Mouse (Mus musculus): Measurements from ENCODE around the gene Fchsd2. TPM values are rescaled to one million over a fixed set of nuclear protein-coding genes. Genes with fewer than 3 reads are reported as not detected.

Gene Fchsd2
- total and polyA plus RNA-seq, 2 experiments: 8.9 to 43.0 TPM

GRCm38 (mm10) chr7:101321218-101321827, 228.7 kb downstream of the Fchsd2 start:
- Histone ChIP-seq H3K27me3 (ENCODE audit: control insufficient read depth, insufficient read depth, low read length) (no peaks in the 10 kb centered on the region), H3K4me1 (ENCODE audit: control insufficient read depth, insufficient read depth, low read length) (peaks cover 17% of the 10 kb centered on the region), H3K4me3 (ENCODE audit: insufficient read depth, low read depth, low read length) (peak overlapping the region; percentile 73), H3K9ac (ENCODE audit: low read depth, low read length) (peak overlapping the region; percentile 96), H3K27ac (replicated peaks; ENCODE audit: insufficient read depth, low read depth, low read length) (peak overlapping the region; percentile 98), H3K36me3 (ENCODE audit: control insufficient read depth, insufficient read depth, low read length) (peaks cover 14% of the 10 kb centered on the region), H3K79me2 (ENCODE audit: control insufficient read depth, insufficient read depth, low read length) (peaks cover 13% of the 10 kb centered on the region; the same call in 1 of the 2 replicates)
- no peak for DNase-seq (ENCODE audit: extremely low read depth, low read depth, low spot score)
- WGBS: 2% methylated on average over 57 of the region's 61 CpGs
- TF ChIP-seq POLR2A (IDR thresholded peaks at IDR 0.05; ENCODE audit: extremely low read depth, insufficient read depth, low read length) (no peak; the same call in 1 of the 2 replicates), CTCF (IDR thresholded peaks at IDR 0.05; ENCODE audit: low read depth, low read length) (no peak)

- DNase-seq (ENCODE audit: extremely low read depth, low read depth, low spot score): peak; percentile 98
- Histone ChIP-seq H3K9ac (ENCODE audit: low read depth, low read length) (peak overlapping the region; percentile 96), H3K79me2 (ENCODE audit: control insufficient read depth, insufficient read depth, low read length) (peaks cover 23% of the 10 kb centered on the region; the same call in 1 of the 2 replicates), H3K4me1 (ENCODE audit: control insufficient read depth, insufficient read depth, low read length) (peaks cover 31% of the 10 kb centered on the region), H3K36me3 (ENCODE audit: control insufficient read depth, insufficient read depth, low read length) (peaks cover 20% of the 10 kb centered on the region), H3K27ac (replicated peaks; ENCODE audit: insufficient read depth, low read depth, low read length) (peak overlapping the region; percentile 100), H3K4me3 (ENCODE audit: insufficient read depth, low read depth, low read length) (peak overlapping the region; percentile 73), H3K27me3 (ENCODE audit: control insufficient read depth, insufficient read depth, low read length) (no peaks in the 10 kb centered on the region)
- TF ChIP-seq CTCF (IDR thresholded peaks at IDR 0.05; ENCODE audit: low read depth, low read length) (peak; percentile 49), POLR2A (IDR thresholded peaks at IDR 0.05; ENCODE audit: extremely low read depth, insufficient read depth, low read length) (peak; percentile 66; the same call in 1 of the 2 replicates)
- 22% methylated on average over 4 of the region's 4 CpGs for WGBS
These were observed 230.5 kb downstream of the Fchsd2 start for GRCm38 (mm10) chr7:101323141-101323594.

DNA sequence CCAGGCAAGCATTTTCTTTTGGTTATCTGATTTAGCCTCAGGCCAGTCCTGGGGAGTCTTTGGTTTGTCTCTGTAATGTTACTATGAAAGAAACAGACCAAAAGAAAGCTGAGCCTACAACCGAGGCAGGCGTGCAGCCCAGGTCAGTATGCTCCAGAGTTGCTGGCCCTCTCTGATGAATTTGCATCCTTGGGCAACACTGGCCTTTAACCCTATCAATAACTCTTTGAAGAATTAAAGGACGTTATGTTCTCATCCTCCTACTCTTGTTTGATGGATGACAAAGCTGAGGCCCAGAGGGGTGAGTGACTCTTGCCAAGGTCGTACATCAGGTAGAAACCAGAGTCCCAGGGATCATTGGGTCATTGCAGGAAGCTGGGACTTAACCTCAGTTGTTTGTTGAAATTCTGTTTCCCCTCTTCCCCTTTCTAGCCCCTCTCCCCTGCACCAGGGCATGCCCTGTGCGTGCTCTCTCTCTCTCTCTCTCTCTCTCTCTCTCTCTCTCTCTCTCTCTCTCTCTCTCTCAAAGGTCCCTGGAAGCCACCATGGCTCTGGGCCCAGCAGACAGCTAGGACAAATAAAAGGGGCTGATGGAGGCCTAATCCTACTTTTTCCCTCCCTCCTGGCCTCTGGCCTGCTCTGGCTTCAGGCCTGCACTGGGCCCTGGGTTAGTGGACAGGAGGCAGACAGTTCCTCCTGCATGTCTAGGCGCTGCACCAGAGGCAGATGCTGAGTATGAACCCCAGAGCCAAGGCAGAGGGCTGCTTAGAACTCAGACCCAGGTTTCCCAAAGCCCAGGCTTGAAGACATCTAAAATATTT, 231.7 kb downstream of the Fchsd2 start:
- peaks cover 25% of the 10 kb centered on the region for H3K36me3 ChIP-seq (ENCODE audit: control insufficient read depth, insufficient read depth, low read length)
- peak overlapping the region; percentile 100 for H3K27ac ChIP-seq (replicated peaks; ENCODE audit: insufficient read depth, low read depth, low read length)
- WGBS: 24% methylated on average over 6 of the region's 6 CpGs
- no peaks in the 10 kb centered on the region for H3K27me3 ChIP-seq (ENCODE audit: control insufficient read depth, insufficient read depth, low read length)
- peaks cover 40% of the 10 kb centered on the region for H3K4me1 ChIP-seq (ENCODE audit: control insufficient read depth, insufficient read depth, low read length)
- peak; percentile 100 for DNase-seq (ENCODE audit: extremely low read depth, low read depth, low spot score)
- peak overlapping the region; percentile 26 for H3K4me3 ChIP-seq (ENCODE audit: insufficient read depth, low read depth, low read length)
- TF ChIP-seq POLR2A (IDR thresholded peaks at IDR 0.05; ENCODE audit: extremely low read depth, insufficient read depth, low read length): 0 out of 2 replicates have a peak, but pooled peaks have one; percentile 27
- no peak for TF ChIP-seq CTCF (IDR thresholded peaks at IDR 0.05; ENCODE audit: low read depth, low read length)
- H3K79me2 ChIP-seq (ENCODE audit: control insufficient read depth, insufficient read depth, low read length): peaks cover 26% of the 10 kb centered on the region; the same call in 1 of the 2 replicates
- peak overlapping the region; percentile 90 for H3K9ac ChIP-seq (ENCODE audit: low read depth, low read length)

DNA sequence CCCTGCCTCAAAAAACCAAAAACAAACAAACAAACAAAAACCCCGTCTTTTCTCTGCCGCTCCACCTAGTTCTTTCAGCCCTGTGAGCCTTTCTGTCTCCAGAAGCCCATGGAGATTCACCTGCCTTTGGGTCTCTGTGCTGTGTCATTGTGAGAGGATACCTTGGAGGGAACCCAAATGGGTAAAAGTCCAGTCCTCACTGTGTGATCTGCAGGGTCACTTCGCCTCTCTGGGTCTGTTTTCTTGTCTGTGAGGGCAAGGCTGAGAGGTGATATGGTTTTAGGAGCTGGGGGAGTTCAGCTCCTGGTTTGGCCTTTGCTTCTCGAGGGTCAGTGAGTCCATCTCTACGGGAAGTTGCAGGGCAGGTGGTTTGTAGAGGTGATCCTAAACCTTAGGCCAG, 233.3 kb downstream of the Fchsd2 start:
- peak; percentile 96 for DNase-seq (ENCODE audit: extremely low read depth, low read depth, low spot score)
- H3K27ac ChIP-seq (replicated peaks; ENCODE audit: insufficient read depth, low read depth, low read length): peak overlapping the region; percentile 98
- H3K36me3 ChIP-seq (ENCODE audit: control insufficient read depth, insufficient read depth, low read length): peaks cover 27% of the 10 kb centered on the region
- peak overlapping the region; percentile 67 for H3K9ac ChIP-seq (ENCODE audit: low read depth, low read length)
- TF ChIP-seq CTCF (IDR thresholded peaks at IDR 0.05; ENCODE audit: low read depth, low read length) (no peak), POLR2A (IDR thresholded peaks at IDR 0.05; ENCODE audit: extremely low read depth, insufficient read depth, low read length) (no peak)
- peaks cover 27% of the 10 kb centered on the region; the same call in 1 of the 2 replicates for H3K79me2 ChIP-seq (ENCODE audit: control insufficient read depth, insufficient read depth, low read length)
- no peaks in the 10 kb centered on the region for H3K27me3 ChIP-seq (ENCODE audit: control insufficient read depth, insufficient read depth, low read length)
- H3K4me3 ChIP-seq (ENCODE audit: insufficient read depth, low read depth, low read length): peak overlapping the region; percentile 11; the same call in 1 of the 2 replicates
- WGBS: 25% methylated on average over 5 of the region's 5 CpGs
- peaks cover 48% of the 10 kb centered on the region for H3K4me1 ChIP-seq (ENCODE audit: control insufficient read depth, insufficient read depth, low read length)

DNA sequence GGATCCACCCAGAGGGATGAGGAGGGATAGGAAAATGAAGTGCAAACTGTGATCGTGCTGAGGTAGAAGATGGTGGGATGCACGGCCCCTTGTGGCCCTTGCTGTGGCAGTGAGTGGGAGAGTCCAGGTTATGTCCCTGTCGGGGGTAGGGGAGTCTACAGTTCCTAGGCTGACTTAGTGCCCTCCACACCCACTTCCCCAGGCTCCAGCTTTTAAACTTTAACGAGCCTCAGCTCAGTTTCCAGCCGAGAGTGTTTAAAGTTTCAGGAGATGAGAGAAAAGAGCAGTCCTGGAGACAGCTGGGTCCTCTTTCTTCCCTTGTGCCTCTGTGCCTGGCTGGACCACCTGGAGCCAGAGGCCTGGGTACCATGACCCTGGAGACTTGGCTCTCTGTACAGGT, 234.6 kb downstream of the Fchsd2 start:
- no peak for TF ChIP-seq CTCF (IDR thresholded peaks at IDR 0.05; ENCODE audit: low read depth, low read length)
- peaks cover 27% of the 10 kb centered on the region for H3K36me3 ChIP-seq (ENCODE audit: control insufficient read depth, insufficient read depth, low read length)
- no peaks in the 10 kb centered on the region for H3K27me3 ChIP-seq (ENCODE audit: control insufficient read depth, insufficient read depth, low read length)
- DNase-seq (ENCODE audit: extremely low read depth, low read depth, low spot score): no peak
- peaks cover 56% of the 10 kb centered on the region for H3K4me1 ChIP-seq (ENCODE audit: control insufficient read depth, insufficient read depth, low read length)
- H3K79me2 ChIP-seq (ENCODE audit: control insufficient read depth, insufficient read depth, low read length): peaks cover 17% of the 10 kb centered on the region; the same call in 1 of the 2 replicates
- H3K4me3 ChIP-seq (ENCODE audit: insufficient read depth, low read depth, low read length): peak overlapping the region; percentile 6
- 29% methylated on average over 5 of the region's 5 CpGs for WGBS
- H3K9ac ChIP-seq (ENCODE audit: low read depth, low read length): peak overlapping the region; percentile 67
- peak overlapping the region; percentile 98 for H3K27ac ChIP-seq (replicated peaks; ENCODE audit: insufficient read depth, low read depth, low read length)
